Mouse (Mus musculus) spleen, postnatal 0 days (tissue): ENCODE data around the gene Msmb. TPM values are rescaled to one million over a fixed set of nuclear protein-coding genes. Genes with fewer than 3 reads are reported as not detected.

Experiments used
- polyA plus RNA-seq: library from polyadenylated mRNA; unstranded; fragments of >200 nt; fragmentation: Nextera tagmentation; extraction: Ambion mirVana; gene quantifications from 2 replicates; pipeline ENCODE4 v1.2.1, GENCODE M21; 2015

The Msmb gene
- polyA plus RNA-seq, result 0.91 and 1.2 TPM in 2 replicates

DNA sequence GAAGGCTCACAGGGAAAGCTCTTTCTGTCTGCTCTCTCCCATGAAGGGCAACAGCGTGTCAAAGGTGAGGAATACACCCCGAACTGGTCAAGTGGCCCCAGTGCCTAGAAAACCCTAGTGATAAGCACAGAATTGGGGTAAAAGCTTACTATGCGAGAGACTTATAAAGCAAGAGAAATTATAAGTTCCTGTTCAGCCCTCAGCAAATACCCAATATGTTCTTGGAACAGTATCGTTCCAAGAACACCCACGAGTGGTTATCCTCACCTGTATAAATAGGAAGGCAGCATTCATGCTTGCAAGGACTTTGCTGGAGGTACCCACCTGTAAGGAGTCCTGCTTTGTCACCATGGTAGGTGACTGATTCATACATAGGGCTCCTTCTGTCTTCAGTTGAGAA, at the start of gene Msmb:
TSS of gene Msmb (plus strand) at position 301 of the 400 bp plus-strand sequence.

DNA sequence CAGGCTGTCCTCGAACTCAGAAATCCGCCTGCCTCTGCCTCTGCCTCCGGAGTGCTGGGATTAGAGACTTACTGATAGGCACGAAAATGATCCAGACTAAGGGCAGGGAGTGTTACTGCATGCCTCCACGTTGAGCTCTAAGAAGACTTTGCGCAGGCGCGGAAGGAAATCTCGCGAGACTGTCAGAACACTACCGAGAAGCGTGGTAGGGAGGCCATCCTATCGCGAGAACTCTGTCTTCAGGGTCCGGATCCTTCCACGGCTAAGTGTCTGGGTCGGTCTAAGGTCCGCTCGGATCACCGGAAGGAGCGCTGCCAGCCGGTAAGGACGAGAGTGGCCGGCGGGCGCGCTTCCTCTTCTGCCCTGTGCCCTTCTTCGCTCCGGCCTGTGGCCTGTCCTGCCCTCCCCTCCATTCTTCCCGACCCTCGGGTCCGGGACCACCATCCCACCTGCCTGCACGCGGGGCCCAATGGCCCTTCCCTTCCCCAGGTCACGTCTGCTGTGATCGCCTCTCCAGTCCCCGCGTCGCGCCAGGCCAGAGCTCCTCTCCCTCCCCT, 17.9 kb downstream of the Msmb start, which contains the start of gene Ncoa4:
TSS of gene Ncoa4 (plus strand) at position 176 of the 557 bp plus-strand sequence.

DNA sequence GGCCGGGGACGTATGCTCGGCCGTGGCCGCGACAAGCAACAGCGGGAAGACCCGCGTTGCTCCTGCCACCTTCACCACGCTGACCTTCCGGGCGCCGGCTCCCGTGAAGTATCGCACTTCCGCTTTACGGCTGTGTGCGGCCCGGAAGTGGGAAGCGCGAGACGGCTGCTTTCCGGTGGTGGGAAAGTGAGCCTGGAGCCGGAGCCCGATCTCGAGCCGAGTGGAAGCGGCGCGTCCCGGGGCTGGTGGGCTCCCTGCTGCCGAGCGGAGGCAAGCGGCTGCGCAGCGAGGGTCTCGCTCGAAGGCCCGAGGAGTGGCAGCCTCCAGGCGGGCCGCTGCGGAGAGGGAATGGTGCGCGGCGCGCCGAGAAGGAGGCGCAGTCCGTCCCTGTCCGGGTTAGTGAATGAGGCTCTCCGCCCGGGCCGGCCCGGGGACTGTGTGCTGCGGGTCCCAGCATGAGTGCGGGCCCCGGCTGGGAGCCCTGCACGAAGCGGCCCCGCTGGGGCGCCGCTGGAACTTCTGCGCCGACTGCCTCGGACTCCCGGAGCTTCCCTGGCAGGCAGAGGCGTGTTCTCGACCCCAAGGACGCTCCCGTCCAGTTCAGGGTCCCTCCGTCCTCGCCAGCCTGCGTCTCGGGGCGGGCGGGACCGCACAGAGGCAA, 60.1 kb downstream of the Msmb start, which contains the start of the genes Timm23 and Parg:
TSS of gene Timm23 (minus strand) at position 108 of the 661 bp plus-strand sequence.
TSS of gene Parg (plus strand) at position 159 of the 661 bp plus-strand sequence.

Other genes with a start within 250 kb of the Msmb start
- 0.37 and 0.53 TPM in 2 replicates for gene Galnt15, start 113.0 kb upstream of the Msmb start, polyA plus RNA-seq
- gene Oxnad1, start 56.6 kb upstream of the Msmb start, polyA plus RNA-seq, result 16.1 and 16.9 TPM in 2 replicates
- 80.3 and 87.0 TPM in 2 replicates for gene Dph3, start 56.3 kb upstream of the Msmb start, polyA plus RNA-seq
- 171 and 184 TPM in 2 replicates for gene Ncoa4, start 17.8 kb downstream of the Msmb start, polyA plus RNA-seq
- gene Timm23, start 59.9 kb downstream of the Msmb start, polyA plus RNA-seq, result 181 and 206 TPM in 2 replicates
- 14.2 and 16.3 TPM in 2 replicates for gene Parg, start 59.9 kb downstream of the Msmb start, polyA plus RNA-seq
- 0.38 and 1.0 TPM in 2 replicates for gene Ogdhl, start 180.0 kb downstream of the Msmb start, polyA plus RNA-seq
- not detected in 2 replicates for gene 1700024G13Rik, start 246.4 kb downstream of the Msmb start, polyA plus RNA-seq